Mouse (Mus musculus) heart, postnatal 0 days (tissue): ENCODE results near the gene Rtf1. TPM values are rescaled to one million over a fixed set of nuclear protein-coding genes. Genes with fewer than 3 reads are reported as not detected.

Experiments used
- ATAC-seq: fragments of 200-750 bp; cut with Nextera tagmentation; 2 replicates; pipeline ENCODE4 v1.8.0; 2017; ENCODE audit warnings: low read depth, moderate number of reproducible peaks, moderate library complexity; ENCODE audit not compliant: insufficient read depth
- DNase-seq: peaks from one replicate; pipeline ENCODE4 v3.0.0-alpha.2; 2016; ENCODE audit warnings: low spot score
- H3K27ac ChIP-seq: fragments of 300-500 bp; sonication (generic); 2 replicates; pipeline ENCODE4 v1.5.1; 2014; ENCODE audit warnings: low read depth, mild to moderate bottlenecking
- H3K27me3 ChIP-seq: fragments of 300-500 bp; sonication (generic); 2 replicates; pipeline ENCODE4 v1.6.1; 2014; ENCODE audit warnings: low read length, mixed read lengths; ENCODE audit not compliant: control insufficient read depth, insufficient read depth
- H3K36me3 ChIP-seq: fragments of 300-500 bp; sonication (generic); replicated peaks from 2 replicates; pipeline ENCODE4 v1.6.1; 2014; ENCODE audit warnings: low read length, mixed read lengths; ENCODE audit not compliant: control insufficient read depth, insufficient read depth
- H3K4me1 ChIP-seq: fragments of 300-500 bp; sonication (generic); 2 replicates; pipeline ENCODE4 v1.6.1; 2014; ENCODE audit warnings: antibody characterized with exemption; ENCODE audit not compliant: control insufficient read depth, insufficient read depth
- H3K4me2 ChIP-seq: fragments of 300-500 bp; sonication (generic); 2 replicates; pipeline ENCODE4 v1.6.1; 2014; ENCODE audit warnings: low read depth, mild to moderate bottlenecking, low read length, moderate library complexity
- H3K4me3 ChIP-seq: fragments of 300-500 bp; sonication (generic); 2 replicates; pipeline ENCODE4 v1.5.1; 2014; ENCODE audit warnings: low read depth, low read length
- H3K9ac ChIP-seq: fragments of 300-500 bp; sonication (generic); replicated peaks from 2 replicates; pipeline ENCODE4 v1.6.1; 2014; ENCODE audit warnings: low read depth, low read length, mixed read lengths
- H3K9me3 ChIP-seq: fragments of 300-500 bp; sonication (generic); replicated peaks from 2 replicates; pipeline ENCODE4 v1.6.1; 2016; ENCODE audit warnings: low read length; ENCODE audit not compliant: control insufficient read depth
- CTCF ChIP-seq: IDR thresholded peaks from 2 replicates; pipeline ENCODE4 v1.5.1; 2016; ENCODE audit warnings: antibody characterized with exemption, control low read depth, low read depth
- EP300 ChIP-seq: IDR thresholded peaks from 2 replicates; pipeline ENCODE4 v1.6.1; 2016; ENCODE audit warnings: antibody characterized with exemption, low read depth
- WGBS: fragments of 180-500 bp; shearing (Covaris S2); extraction: QIAGEN DNeasy Blood & Tissue Kit; methylation state at CpG from one replicate; pipeline ENCODE4 v1.1.7; 2014; 5-methylcytosine and 5-hydroxymethylcytosine counted together
- polyA plus RNA-seq: library from polyadenylated mRNA; unstranded; fragments of >200 nt; fragmentation: Nextera tagmentation; extraction: Ambion mirVana; gene quantifications from 2 replicates; pipeline ENCODE4 v1.2.1, GENCODE M21; 2015
- total RNA-seq: library from RNA; depleted of rRNA; stranded (reverse); fragments of >200 nt; gene quantifications from 2 replicates; pipeline ENCODE4 v1.2.3, GENCODE M21; 2014; ENCODE audit warnings: low replicate concordance

The Rtf1 gene
- total and polyA plus RNA-seq, 2 experiments from 2014 or later = 7.9 to 24.3 TPM

- Histone ChIP-seq H3K9me3 (no peaks in the 10 kb centered on the region), H3K27me3 (peaks cover 26% of the 10 kb centered on the region), H3K9ac (peak overlapping the region; percentile 19; the same call in 1 of the 2 replicates), H3K4me3 (peak overlapping the region; percentile 75), H3K36me3 (no peaks in the 10 kb centered on the region), H3K27ac (no peak overlapping the region), H3K4me1 (peaks cover 29% of the 10 kb centered on the region; the same call in 1 of the 2 replicates), H3K4me2 (peak overlapping the region; percentile 62)
- ATAC-seq (peak; percentile 31; the same call in 1 of the 2 replicates), DNase-seq (no peak)
- TF ChIP-seq EP300 (no peak), CTCF (peak; percentile 9; the same call in 1 of the 2 replicates)
- 4% methylated on average over 46 of the region's 46 CpGs for WGBS
Measured at GRCm38 (mm10) chr2:119744163-119745111, 69.6 kb downstream of the Rtf1 start.

- Histone ChIP-seq H3K27ac (no peak overlapping the region), H3K9ac (no peak overlapping the region), H3K4me1 (peaks cover 29% of the 10 kb centered on the region; the same call in 1 of the 2 replicates), H3K4me3 (no peak overlapping the region), H3K9me3 (no peaks in the 10 kb centered on the region), H3K4me2 (no peak overlapping the region), H3K27me3 (peaks cover 34% of the 10 kb centered on the region), H3K36me3 (no peaks in the 10 kb centered on the region)
- DNase-seq (no peak), ATAC-seq (no peak)
- TF ChIP-seq EP300 (no peak), CTCF (peak; percentile 66)
- WGBS = 11% methylated on average over 1 of the region's 1 CpGs
Measured at GRCm38 (mm10) chr2:119745281-119745680, 70.4 kb downstream of the Rtf1 start.

- peaks cover 48% of the 10 kb centered on the region for H3K27me3 ChIP-seq
- no peak for ATAC-seq
Measured at GRCm38 (mm10) chr2:119747554-119747953, 72.7 kb downstream of the Rtf1 start.

GRCm38 (mm10) chr2:119749260-119749659 lies 74.4 kb downstream of the Rtf1 start:
- no peak overlapping the region for H3K9ac ChIP-seq
- no peak for TF ChIP-seq CTCF
- no peak for TF ChIP-seq EP300
- ATAC-seq (no peak), DNase-seq (no peak)
- H3K4me3 ChIP-seq = no peak overlapping the region
- peaks cover 40% of the 10 kb centered on the region for H3K27me3 ChIP-seq
- H3K27ac ChIP-seq = no peak overlapping the region
- no peaks in the 10 kb centered on the region for H3K36me3 ChIP-seq
- 72% methylated on average over 13 of the region's 13 CpGs for WGBS
- peaks cover 2% of the 10 kb centered on the region; the same call in 1 of the 2 replicates for H3K4me1 ChIP-seq
- H3K9me3 ChIP-seq = no peaks in the 10 kb centered on the region
- no peak overlapping the region for H3K4me2 ChIP-seq

More at GRCm38 (mm10) chr2:119747554-119747953, 72.7 kb downstream of the Rtf1 start:
- H3K4me2 ChIP-seq = no peak overlapping the region
- H3K36me3 ChIP-seq = no peaks in the 10 kb centered on the region
- TF ChIP-seq CTCF (no peak), EP300 (no peak)
- peaks cover 15% of the 10 kb centered on the region; the same call in 1 of the 2 replicates for H3K4me1 ChIP-seq
- WGBS = 66% methylated on average over 7 of the region's 7 CpGs
- H3K9ac ChIP-seq = no peak overlapping the region
- no peaks in the 10 kb centered on the region for H3K9me3 ChIP-seq
- no peak overlapping the region for H3K4me3 ChIP-seq
- no peak for DNase-seq
- no peak overlapping the region for H3K27ac ChIP-seq

- Histone ChIP-seq H3K9ac (peak overlapping the region; percentile 29), H3K4me2 (peak overlapping the region; percentile 100), H3K36me3 (no peaks in the 10 kb centered on the region), H3K9me3 (no peaks in the 10 kb centered on the region), H3K4me3 (peak overlapping the region; percentile 66), H3K27ac (no peak overlapping the region), H3K4me1 (0 out of 2 replicates have a peak, but pooled peaks cover 11% of the 10 kb centered on the region), H3K27me3 (peaks cover 66% of the 10 kb centered on the region)
- TF ChIP-seq CTCF (no peak), EP300 (no peak)
- 4% methylated on average over 28 of the region's 31 CpGs for WGBS
- DNase-seq (no peak), ATAC-seq (no peak)
Measured at GRCm38 (mm10) chr2:119757601-119758100, 82.8 kb downstream of the Rtf1 start.
